Mouse (Mus musculus): Measurements from ENCODE around the gene Wdfy3.

Wdfy3 gene

GRCm38 (mm10) chr5:102055130-102055641 lies 14.5 kb downstream of the Wdfy3 start:
- DNase-seq (ENCODE audit: extremely low spot score), result no peak

DNA sequence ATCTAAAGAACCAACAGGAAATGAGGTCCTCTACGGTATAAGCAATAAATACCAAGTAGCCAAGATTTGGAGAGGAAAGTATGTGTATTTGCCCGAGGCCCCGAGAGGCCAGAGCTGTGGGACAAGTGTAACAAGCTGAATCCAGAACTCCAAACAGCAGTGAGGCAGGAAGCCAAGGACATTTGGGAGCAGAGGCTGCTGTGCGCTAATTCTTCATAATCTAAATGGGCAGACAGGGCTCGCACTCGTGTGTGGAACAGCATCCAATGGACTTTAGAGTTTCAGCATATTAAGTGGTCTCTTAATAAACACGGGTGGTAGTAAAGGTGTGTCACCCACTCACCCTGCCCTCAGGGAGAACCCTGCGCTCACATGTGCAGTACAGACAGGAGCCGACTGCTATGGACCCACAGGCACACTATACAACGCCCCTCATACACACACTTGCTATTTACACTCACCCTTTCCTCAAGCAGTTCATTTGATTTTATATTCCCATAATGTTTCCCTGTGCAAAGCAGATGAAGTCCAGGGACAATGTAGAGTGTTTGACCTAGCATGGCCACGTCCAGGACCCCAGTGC lies 15.1 kb downstream of the Wdfy3 start:
- DNase-seq (ENCODE audit: extremely low spot score), result no peak

DNA sequence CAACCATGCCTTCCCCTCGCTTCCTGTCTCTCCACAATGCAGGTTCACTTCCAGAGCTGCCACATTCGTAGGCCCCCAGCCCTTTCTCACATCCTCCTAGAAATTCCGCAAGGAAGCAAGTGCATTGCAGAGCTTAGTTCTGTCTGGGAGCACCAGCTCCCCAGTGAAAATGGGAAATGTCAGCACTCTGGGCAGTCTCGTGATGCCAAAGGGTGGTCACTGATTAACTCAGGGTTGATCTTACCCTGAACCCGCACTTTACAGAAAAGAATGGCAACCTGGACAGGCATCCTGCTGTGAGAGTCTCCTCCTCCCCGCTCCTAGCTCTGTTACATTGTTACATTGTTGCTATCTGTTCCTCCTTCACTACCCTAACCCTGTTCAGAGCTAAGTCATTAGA lies 16.8 kb downstream of the Wdfy3 start:
- no peak for DNase-seq (ENCODE audit: extremely low spot score)

DNA sequence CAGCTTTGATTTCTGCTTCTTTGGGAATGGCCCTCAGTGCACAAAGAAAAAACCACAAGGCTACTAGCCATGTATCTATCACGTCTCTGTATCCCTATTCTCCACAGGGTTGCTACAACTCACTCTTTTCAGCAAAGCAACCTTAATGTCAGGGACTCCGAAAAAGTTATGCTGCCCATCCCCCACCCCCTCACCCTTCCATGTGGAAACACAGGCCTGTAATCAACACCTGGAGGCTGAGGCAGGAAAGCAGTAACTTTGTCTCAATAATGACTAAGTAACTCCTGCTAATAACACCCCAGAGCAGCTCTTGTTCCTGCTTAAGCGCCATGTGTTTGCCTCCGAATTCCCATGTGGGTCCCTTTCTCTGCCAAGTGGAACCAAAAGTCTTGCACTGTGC lies 17.3 kb downstream of the Wdfy3 start:
- DNase-seq (ENCODE audit: extremely low spot score), result no peak

GRCm38 (mm10) chr5:102050677-102051076 lies 19.0 kb downstream of the Wdfy3 start:
- no peak for DNase-seq (ENCODE audit: extremely low spot score)

DNA sequence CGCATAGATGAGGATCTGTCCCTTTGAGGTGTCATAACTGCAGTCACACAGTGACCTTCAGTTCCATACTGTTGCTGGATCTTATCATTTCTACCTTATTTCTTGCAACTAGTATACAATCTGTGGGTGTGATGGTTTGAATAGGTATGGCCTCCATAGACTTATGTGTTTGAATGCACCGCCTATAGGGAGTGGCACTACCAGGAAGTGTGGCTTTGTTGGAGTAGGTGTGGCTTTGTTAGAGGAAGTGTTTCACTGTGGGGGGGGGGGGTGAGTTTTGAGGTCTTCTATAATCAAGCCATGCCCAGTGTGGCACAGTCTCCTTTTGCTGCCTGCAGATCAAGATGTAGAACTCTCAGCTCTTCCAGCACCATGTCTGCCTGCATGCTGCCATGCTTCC lies 21.3 kb downstream of the Wdfy3 start:
- no peak for DNase-seq (ENCODE audit: extremely low spot score)

GRCm38 (mm10) chr5:102046617-102047116 lies 23.1 kb downstream of the Wdfy3 start:
- DNase-seq (ENCODE audit: extremely low spot score), result no peak

DNA sequence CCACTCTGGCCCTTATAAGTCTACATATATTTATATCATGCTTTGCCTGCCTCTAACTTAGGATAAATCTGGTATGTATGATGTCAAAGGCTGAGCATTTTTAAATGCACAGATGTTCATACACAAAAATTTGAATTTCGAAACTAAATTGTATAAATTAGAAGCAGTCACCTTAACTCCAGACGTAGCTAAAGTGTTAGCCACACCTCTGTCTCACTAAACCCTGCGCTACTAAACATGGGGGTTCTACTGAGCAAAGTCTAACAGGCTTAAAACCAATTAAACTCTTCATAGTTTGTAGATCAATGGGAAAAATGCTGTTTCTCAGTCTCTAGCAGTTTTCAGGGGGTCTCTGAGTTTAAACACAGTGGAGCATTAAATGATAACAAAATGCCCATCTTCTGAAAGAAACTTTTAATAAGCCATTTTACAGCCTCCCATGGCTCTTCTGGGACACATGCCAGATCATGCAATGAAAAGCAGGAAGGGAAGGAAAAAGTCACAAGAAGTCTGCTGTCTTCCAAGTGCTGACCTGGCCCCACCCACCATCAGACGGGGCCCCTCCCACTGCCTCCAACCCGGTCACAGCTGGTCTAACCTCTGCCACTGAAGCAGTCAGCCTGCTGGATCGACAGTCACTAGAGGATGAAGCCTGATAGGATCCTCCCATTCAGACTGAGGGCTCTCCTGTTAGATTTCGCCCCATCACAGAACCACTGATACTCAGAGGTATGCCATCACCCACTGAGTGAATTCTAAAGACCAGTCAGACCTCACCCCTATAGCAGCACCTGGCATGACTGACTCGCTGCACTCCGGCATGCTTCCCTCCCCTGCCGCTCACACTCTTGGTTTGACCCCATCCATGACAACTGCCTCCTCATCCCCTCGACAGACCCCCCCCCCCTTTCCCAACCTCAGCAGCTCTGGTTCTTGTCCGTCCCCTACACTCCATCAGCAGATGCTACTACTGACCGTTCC lies 23.8 kb downstream of the Wdfy3 start:
- no peak for DNase-seq (ENCODE audit: extremely low spot score)

GRCm38 (mm10) chr5:102045177-102045576 lies 24.5 kb downstream of the Wdfy3 start:
- DNase-seq (ENCODE audit: extremely low spot score), result no peak

GRCm38 (mm10) chr5:102033281-102033680 lies 36.4 kb downstream of the Wdfy3 start:
- DNase-seq (ENCODE audit: extremely low spot score), result no peak

GRCm38 (mm10) chr5:102032594-102033240 lies 37.0 kb downstream of the Wdfy3 start:
- DNase-seq (ENCODE audit: extremely low spot score), result no peak

- DNase-seq (ENCODE audit: extremely low spot score), result no peak
Observed at GRCm38 (mm10) chr5:102032191-102032590, 37.5 kb downstream of the Wdfy3 start.

DNA sequence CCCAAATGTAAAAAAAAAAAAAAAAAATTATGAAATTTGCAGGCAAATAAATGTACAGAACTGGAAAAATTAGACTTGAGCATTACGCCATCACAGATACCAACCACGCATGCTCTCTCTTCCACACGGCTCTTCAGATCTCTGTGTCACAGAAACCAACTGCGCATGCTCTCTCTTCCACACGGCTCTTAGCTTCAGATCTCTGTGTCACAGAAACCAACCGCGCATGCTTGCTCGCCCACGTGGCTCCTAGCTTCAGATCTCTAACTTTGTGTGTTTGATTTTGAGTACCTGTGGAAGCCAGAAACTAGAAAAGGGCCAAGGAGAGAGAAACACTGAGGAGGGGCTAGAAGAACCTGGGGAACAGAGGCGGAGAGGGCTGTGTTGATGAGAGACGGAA lies 46.3 kb downstream of the Wdfy3 start:
- no peak for DNase-seq (ENCODE audit: extremely low spot score)

DNA sequence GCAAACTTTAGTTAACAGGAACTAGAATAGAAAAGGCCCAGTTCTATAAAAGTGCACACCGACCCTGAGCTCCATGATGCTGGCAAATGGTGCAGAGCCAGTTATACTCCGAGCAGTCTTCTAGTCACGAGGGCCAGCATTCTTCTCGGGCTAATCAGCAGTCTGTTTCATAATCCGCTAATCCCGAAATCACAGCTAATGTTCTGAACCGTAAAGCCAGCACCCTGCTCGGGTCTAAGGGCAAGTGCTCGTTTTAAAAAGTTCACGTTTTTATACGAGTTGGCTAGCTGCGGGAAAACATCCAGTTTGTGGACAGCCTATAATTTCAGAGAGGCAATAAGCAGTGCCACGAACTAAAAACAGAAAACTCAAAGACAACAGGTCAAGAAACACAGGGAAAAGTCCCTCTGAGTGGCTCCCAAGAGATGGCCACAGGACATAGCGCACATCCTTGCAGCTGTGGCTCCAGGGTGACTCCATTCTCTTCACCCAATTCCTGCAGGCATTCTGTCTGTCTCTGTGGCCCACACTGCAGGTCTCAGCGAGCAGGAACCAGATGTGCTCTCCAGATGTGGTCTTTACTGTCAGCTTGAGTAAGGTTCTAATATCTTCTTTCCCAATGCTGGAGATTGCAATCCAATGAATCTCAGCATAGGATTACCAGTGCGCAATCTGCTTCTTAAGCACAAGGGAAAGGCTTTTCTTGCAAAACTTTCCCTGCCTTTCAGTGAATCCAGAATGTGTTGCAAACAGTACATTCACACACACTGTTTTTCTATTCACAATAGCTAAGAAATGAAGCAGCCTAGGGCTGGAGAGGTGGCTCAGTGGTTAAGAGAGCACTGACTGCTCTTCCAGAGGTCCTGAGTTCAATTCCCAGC lies 47.5 kb downstream of the Wdfy3 start:
- DNase-seq (ENCODE audit: extremely low spot score), result no peak

- no peak for DNase-seq (ENCODE audit: extremely low spot score)
Observed at GRCm38 (mm10) chr5:102014235-102014634, 55.5 kb downstream of the Wdfy3 start.

DNA sequence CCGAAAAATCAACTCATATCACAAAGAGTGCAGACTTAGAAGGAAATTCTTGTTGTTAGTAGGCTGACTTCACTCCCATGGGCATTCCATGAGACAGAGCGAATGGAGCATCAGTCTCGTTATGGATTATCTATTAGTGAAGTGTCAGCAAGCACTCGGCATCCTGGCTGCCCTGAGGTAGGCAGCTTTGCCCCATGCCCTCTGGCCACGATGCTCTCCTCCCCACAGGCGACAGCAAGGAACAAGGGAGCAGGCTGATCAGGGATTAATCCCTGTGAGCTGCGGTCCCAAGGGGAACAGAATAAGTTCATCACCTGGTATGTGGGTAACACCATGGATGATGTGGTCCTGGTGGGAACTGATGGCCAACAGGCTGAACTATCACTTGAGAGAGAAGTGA lies 55.9 kb downstream of the Wdfy3 start:
- DNase-seq (ENCODE audit: extremely low spot score), result no peak

DNA sequence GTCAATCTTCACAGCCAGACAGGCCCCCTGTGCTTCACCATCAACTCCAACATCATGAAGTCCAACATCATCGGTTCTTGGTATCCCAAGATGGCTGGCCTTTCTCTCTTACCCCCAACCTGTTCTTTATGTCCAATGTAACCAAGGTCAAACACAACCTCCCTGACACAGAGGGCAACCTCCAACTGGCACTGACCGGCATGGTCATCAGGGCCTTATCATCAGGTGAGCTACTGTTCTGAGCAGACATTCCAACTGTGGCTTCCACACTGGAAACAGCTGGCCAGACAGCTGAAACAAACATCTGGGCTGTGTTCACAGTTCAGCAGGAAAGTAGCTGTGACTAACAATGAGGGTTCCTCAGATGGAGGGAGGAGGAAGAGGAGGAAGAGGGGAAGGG lies 58.8 kb downstream of the Wdfy3 start:
- no peak for DNase-seq (ENCODE audit: extremely low spot score)

GRCm38 (mm10) chr5:102009606-102010005 lies 60.1 kb downstream of the Wdfy3 start:
- no peak for DNase-seq (ENCODE audit: extremely low spot score)

GRCm38 (mm10) chr5:102008712-102009111 lies 61.0 kb downstream of the Wdfy3 start:
- no peak for DNase-seq (ENCODE audit: extremely low spot score)

- no peak for DNase-seq (ENCODE audit: extremely low spot score)
Observed at GRCm38 (mm10) chr5:102006218-102006941, 63.3 kb downstream of the Wdfy3 start.

GRCm38 (mm10) chr5:102003371-102003770 lies 66.3 kb downstream of the Wdfy3 start:
- no peak for DNase-seq (ENCODE audit: extremely low spot score)

All from embryo, embryonic 9.5 days (tissue).